Mouse (Mus musculus): ENCODE measurements around the gene Gga2. TPM values are rescaled to one million over a fixed set of nuclear protein-coding genes. Genes with fewer than 3 reads are reported as not detected.

Gene Gga2
- polyA plus RNA-seq, 1 experiment from 2014 or later: 96.9 TPM

Other genes with a start within 250 kb of the Gga2 start
- gene Scnn1b, start 156.2 kb downstream of the Gga2 start, polyA plus RNA-seq (2015; fragmentation: Nextera tagmentation; extraction: Ambion mirVana): 0.23 and 0.37 TPM in 2 replicates
- gene Cog7, start 39.5 kb downstream of the Gga2 start, polyA plus RNA-seq (2015; fragmentation: Nextera tagmentation; extraction: Ambion mirVana): 20.4 and 24.8 TPM in 2 replicates
- gene Ubfd1, start 46.0 kb upstream of the Gga2 start, polyA plus RNA-seq (2015; fragmentation: Nextera tagmentation; extraction: Ambion mirVana): 73.4 and 76.9 TPM in 2 replicates
- gene Ears2, start 46.0 kb upstream of the Gga2 start, polyA plus RNA-seq (2015; fragmentation: Nextera tagmentation; extraction: Ambion mirVana): 14.4 and 14.7 TPM in 2 replicates
- gene Ndufab1, start 80.7 kb upstream of the Gga2 start, polyA plus RNA-seq (2015; fragmentation: Nextera tagmentation; extraction: Ambion mirVana): 623 and 680 TPM in 2 replicates
- 14.7 and 16.2 TPM in 2 replicates for gene Palb2, start 111.8 kb upstream of the Gga2 start, polyA plus RNA-seq (2015; fragmentation: Nextera tagmentation; extraction: Ambion mirVana)
- 128 and 129 TPM in 2 replicates for gene Dctn5, start 111.8 kb upstream of the Gga2 start, polyA plus RNA-seq (2015; fragmentation: Nextera tagmentation; extraction: Ambion mirVana)
- gene Plk1, start 138.2 kb upstream of the Gga2 start, polyA plus RNA-seq (2015; fragmentation: Nextera tagmentation; extraction: Ambion mirVana): 112 and 125 TPM in 2 replicates
- not detected in 2 replicates for gene Ern2, start 165.0 kb upstream of the Gga2 start, polyA plus RNA-seq (2015; fragmentation: Nextera tagmentation; extraction: Ambion mirVana)
- gene Chp2, start 198.3 kb upstream of the Gga2 start, polyA plus RNA-seq (2015; fragmentation: Nextera tagmentation; extraction: Ambion mirVana): 0.48 TPM in 1 of 2 replicates, not detected in the other